Mouse (Mus musculus): Measurements from ENCODE around the gene Plpp6. TPM values are rescaled to one million over a fixed set of nuclear protein-coding genes. Genes with fewer than 3 reads are reported as not detected.

The Plpp6 gene
- total and polyA plus RNA-seq, 3 experiments, result 4.9 to 7.4 (median 6.6) TPM

DNA sequence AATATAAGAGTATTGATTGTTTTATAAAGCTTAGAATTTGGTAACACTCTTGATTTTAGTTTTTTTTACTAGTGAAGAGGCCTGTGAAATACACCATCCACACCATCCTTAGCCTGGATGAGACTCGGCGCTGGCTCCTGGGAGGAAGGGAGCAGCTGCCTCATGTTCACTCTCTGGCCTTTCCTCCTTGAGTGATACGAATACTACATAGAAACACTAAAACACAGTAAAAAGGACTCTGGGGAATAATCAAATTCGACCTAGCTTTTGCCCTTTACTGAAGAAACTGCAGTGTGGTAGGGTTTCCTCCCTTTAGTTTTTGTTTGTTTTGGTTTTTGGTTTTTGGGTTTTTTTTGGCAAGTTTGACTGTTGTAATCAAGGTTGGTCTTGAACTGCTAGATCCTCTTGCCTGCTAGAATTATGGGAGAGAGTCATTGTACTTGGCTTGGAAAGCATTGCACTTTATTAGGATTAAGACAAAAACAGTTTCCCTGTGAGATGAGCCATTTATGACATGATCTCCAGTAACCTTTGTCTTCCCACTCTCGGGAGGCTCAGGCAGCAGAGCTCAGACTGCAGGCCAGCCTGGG, 50.8 kb downstream of the Plpp6 start:
- WGBS, result 60% methylated on average over 5 of the region's 5 CpGs
- Histone ChIP-seq H3K27ac (no peak overlapping the region), H3K36me3 (ENCODE audit: control insufficient read depth, insufficient read depth, low read length) (peaks cover 30% of the 10 kb centered on the region)

DNA sequence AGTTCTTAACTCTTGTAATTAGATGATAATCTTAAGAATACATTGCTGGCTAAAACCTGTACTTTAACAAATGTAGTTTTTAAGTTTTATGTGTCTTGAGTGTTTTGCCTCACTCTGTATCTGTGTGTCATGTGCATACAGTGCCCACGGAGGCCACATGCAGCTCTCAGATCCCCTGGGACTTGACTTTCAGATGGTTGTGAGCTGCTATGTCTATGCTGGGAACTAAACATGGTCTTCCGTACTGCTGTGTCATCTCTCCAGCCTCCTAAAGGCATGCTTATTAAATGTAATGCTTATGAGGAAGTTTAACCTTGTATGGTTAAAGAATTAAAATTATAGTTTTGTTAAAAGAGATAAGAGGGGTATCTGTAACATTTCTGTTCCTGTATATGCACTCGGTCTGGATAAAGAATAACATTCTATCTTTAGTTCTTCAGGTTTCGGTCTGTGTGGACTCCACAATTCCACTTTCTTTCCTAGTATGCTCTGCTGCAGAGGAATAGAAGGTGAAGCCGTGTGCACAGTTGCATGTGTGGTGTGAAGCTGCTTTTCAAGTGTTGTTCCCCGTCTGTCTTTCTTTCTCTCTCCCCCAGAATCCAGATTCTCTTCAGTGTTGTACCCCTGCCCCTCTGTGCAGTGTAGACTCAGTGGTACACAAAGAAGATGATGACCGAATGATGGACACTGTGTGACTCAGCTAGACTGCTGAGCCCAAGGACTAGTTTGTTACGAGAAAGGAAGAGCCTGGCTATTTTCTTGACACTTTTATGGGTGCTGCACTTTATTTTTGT, 51.9 kb downstream of the Plpp6 start:
- peaks cover 30% of the 10 kb centered on the region for H3K36me3 ChIP-seq (ENCODE audit: control insufficient read depth, insufficient read depth, low read length)
- no peaks in the 10 kb centered on the region for H3K79me2 ChIP-seq (replicated peaks; ENCODE audit: control insufficient read depth, insufficient read depth, low read length)
- no peak overlapping the region for H3K4me3 ChIP-seq
- peak overlapping the region; percentile 15 for H3K27ac ChIP-seq
- 66% methylated on average over 8 of the region's 8 CpGs for WGBS
- peaks cover 3% of the 10 kb centered on the region for H3K4me1 ChIP-seq (ENCODE audit: control insufficient read depth, insufficient read depth, low read length)
- no peak overlapping the region for H3K9ac ChIP-seq (ENCODE audit: low read depth, low read length)
- TF ChIP-seq CTCF (IDR thresholded peaks at IDR 0.05), result no peak
- TF ChIP-seq POLR2A (IDR thresholded peaks at IDR 0.05; ENCODE audit: insufficient read depth, low read depth, low read length), result no peak
- TF ChIP-seq EP300 (IDR thresholded peaks at IDR 0.05; ENCODE audit: insufficient read depth, low read depth, low read length), result no peak
- intact Hi-C loops (cut with DNase I), result no loop called here
- no peak for DNase-seq
- no peaks in the 10 kb centered on the region for H3K27me3 ChIP-seq (ENCODE audit: control insufficient read depth, insufficient read depth, low read length)

More for the DNA sequence above, 50.8 kb downstream of the Plpp6 start:
- intact Hi-C loops (cut with DNase I), result no loop called here
- Histone ChIP-seq H3K9ac (ENCODE audit: low read depth, low read length) (no peak overlapping the region), H3K4me3 (no peak overlapping the region), H3K79me2 (replicated peaks; ENCODE audit: control insufficient read depth, insufficient read depth, low read length) (no peaks in the 10 kb centered on the region), H3K4me1 (ENCODE audit: control insufficient read depth, insufficient read depth, low read length) (peaks cover 3% of the 10 kb centered on the region), H3K27me3 (ENCODE audit: control insufficient read depth, insufficient read depth, low read length) (no peaks in the 10 kb centered on the region)
- no peak for DNase-seq
- TF ChIP-seq POLR2A (IDR thresholded peaks at IDR 0.05; ENCODE audit: insufficient read depth, low read depth, low read length) (no peak), EP300 (IDR thresholded peaks at IDR 0.05; ENCODE audit: insufficient read depth, low read depth, low read length) (no peak), CTCF (IDR thresholded peaks at IDR 0.05) (no peak)

DNA sequence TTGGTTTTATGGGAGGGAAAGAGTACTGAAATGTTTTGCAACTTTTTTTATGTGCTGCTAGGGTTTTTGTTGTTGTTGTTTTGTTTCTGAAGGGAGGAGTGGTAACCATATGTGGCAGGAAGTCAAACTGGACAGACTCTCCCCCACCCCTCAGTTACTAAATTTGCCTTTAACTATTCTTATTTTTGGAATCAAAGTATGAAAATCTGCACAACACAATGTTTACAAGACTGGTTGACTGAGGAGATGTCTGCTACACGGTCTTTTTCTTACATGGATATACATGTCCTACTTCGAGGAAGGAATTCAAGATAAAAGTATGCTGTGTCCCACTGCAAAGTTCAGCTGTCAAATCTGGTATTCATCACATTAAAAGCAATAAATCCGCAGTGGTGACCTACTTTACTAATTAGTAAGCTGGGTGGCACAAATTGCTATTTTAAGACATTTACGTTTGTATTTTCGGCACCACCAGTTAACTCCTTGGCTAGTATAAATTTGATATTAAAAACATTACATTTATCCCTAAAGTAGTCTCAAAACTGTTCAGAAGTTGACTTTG, 52.5 kb downstream of the Plpp6 start:
- no peak overlapping the region for H3K4me3 ChIP-seq
- H3K36me3 ChIP-seq (ENCODE audit: control insufficient read depth, insufficient read depth, low read length), result peaks cover 30% of the 10 kb centered on the region
- H3K9ac ChIP-seq (ENCODE audit: low read depth, low read length), result no peak overlapping the region
- TF ChIP-seq CTCF (IDR thresholded peaks at IDR 0.05), result no peak
- TF ChIP-seq EP300 (IDR thresholded peaks at IDR 0.05; ENCODE audit: insufficient read depth, low read depth, low read length), result no peak
- no peak for TF ChIP-seq POLR2A (IDR thresholded peaks at IDR 0.05; ENCODE audit: insufficient read depth, low read depth, low read length)
- intact Hi-C loops (cut with DNase I), result no loop called here
- H3K79me2 ChIP-seq (replicated peaks; ENCODE audit: control insufficient read depth, insufficient read depth, low read length), result no peaks in the 10 kb centered on the region
- DNase-seq, result no peak
- H3K27me3 ChIP-seq (ENCODE audit: control insufficient read depth, insufficient read depth, low read length), result no peaks in the 10 kb centered on the region
- 39% methylated on average over 5 of the region's 5 CpGs for WGBS
- peak overlapping the region; percentile 7 for H3K27ac ChIP-seq
- H3K4me1 ChIP-seq (ENCODE audit: control insufficient read depth, insufficient read depth, low read length), result peaks cover 3% of the 10 kb centered on the region

Other genes starting within 250 kb of the Plpp6 start
- gene Slc1a1, start 128.9 kb upstream of the Plpp6 start, total RNA-seq (2021), result 1 to 10 TPM; 1.3 to 2.9 TPM
- 2.2 and 2.5 TPM in 2 replicates for gene Slc1a1, start 128.9 kb upstream of the Plpp6 start, polyA plus RNA-seq (2012; rRNA removed)
- 10 to 100 TPM; 22.6 to 27.0 TPM for gene 4430402I18Rik, start 3.8 kb downstream of the Plpp6 start, total RNA-seq (2021)
- gene 4430402I18Rik, start 3.8 kb downstream of the Plpp6 start, polyA plus RNA-seq (2012; rRNA removed), result 16.8 and 20.6 TPM in 2 replicates
- gene Cdc37l1, start 26.4 kb downstream of the Plpp6 start, total RNA-seq (2021), result 10 to 100 TPM; 68.6 to 80.4 TPM
- gene Cdc37l1, start 26.4 kb downstream of the Plpp6 start, polyA plus RNA-seq (2012; rRNA removed), result 20.4 and 37.3 TPM in 2 replicates
- 100 to 1,000 TPM in 1 of 2 experiments, 10 to 100 TPM in 1; 85.8 to 101 TPM for gene Ak3, start 84.0 kb downstream of the Plpp6 start, total RNA-seq (2021)
- gene Ak3, start 84.0 kb downstream of the Plpp6 start, polyA plus RNA-seq (2012; rRNA removed), result 70.1 and 94.1 TPM in 2 replicates
- 1 to 10 TPM; 5.0 to 6.2 TPM for gene Rcl1, start 137.4 kb downstream of the Plpp6 start, total RNA-seq (2021)
- 5.3 and 5.6 TPM in 2 replicates for gene Rcl1, start 137.4 kb downstream of the Plpp6 start, polyA plus RNA-seq (2012; rRNA removed)

Measured in heart, adult 2 months (tissue).